Mouse (Mus musculus): ENCODE measurements around the gene Mas1. TPM values are rescaled to one million over a fixed set of nuclear protein-coding genes. Genes with fewer than 3 reads are reported as not detected.

The Mas1 gene
- polyA plus RNA-seq, 1 experiment from 2014 or later, result 0.18 TPM

GRCm38 (mm10) chr17:12810103-12810972 is 57.6 kb downstream of the Mas1 start:
- H3K4me2 ChIP-seq (ENCODE audit: low read depth, low read length), result no peak overlapping the region
- no peaks in the 10 kb centered on the region for H3K36me3 ChIP-seq (replicated peaks; ENCODE audit: control insufficient read depth, insufficient read depth, low read depth, low read length)
- no peak overlapping the region for H3K4me3 ChIP-seq (ENCODE audit: low read depth, low read length)
- 29% methylated on average over 14 of the region's 14 CpGs for WGBS
- no peaks in the 10 kb centered on the region for H3K4me1 ChIP-seq (ENCODE audit: control insufficient read depth, insufficient read depth, low read length)
- peak; percentile 92 for DNase-seq (ENCODE audit: low spot score)
- H3K27ac ChIP-seq (replicated peaks; ENCODE audit: low read depth, low read length), result no peak overlapping the region; the same call in 1 of the 2 replicates
- H3K9me3 ChIP-seq (replicated peaks; ENCODE audit: control insufficient read depth, low read length), result no peaks in the 10 kb centered on the region
- ATAC-seq (replicated peaks; ENCODE audit: insufficient number of reproducible peaks, low FRiP score, low TSS enrichment, low read depth), result peak; percentile 83
- peak overlapping the region; percentile 50 for H3K9ac ChIP-seq (replicated peaks; ENCODE audit: low read length)
- H3K27me3 ChIP-seq (ENCODE audit: control insufficient read depth, insufficient read depth, low read length), result no peaks in the 10 kb centered on the region

GRCm38 (mm10) chr17:12808851-12809250 is 59.1 kb downstream of the Mas1 start:
- no peaks in the 10 kb centered on the region for H3K4me1 ChIP-seq (ENCODE audit: control insufficient read depth, insufficient read depth, low read length)
- H3K4me2 ChIP-seq (ENCODE audit: low read depth, low read length), result no peak overlapping the region
- no peak overlapping the region for H3K4me3 ChIP-seq (ENCODE audit: low read depth, low read length)
- H3K9me3 ChIP-seq (replicated peaks; ENCODE audit: control insufficient read depth, low read length), result no peaks in the 10 kb centered on the region
- H3K27ac ChIP-seq (replicated peaks; ENCODE audit: low read depth, low read length), result no peak overlapping the region
- no peak overlapping the region for H3K9ac ChIP-seq (replicated peaks; ENCODE audit: low read length)
- 90% methylated on average over 6 of the region's 6 CpGs for WGBS
- DNase-seq (ENCODE audit: low spot score) (no peak), ATAC-seq (replicated peaks; ENCODE audit: insufficient number of reproducible peaks, low FRiP score, low TSS enrichment, low read depth) (no peak)
- no peaks in the 10 kb centered on the region for H3K36me3 ChIP-seq (replicated peaks; ENCODE audit: control insufficient read depth, insufficient read depth, low read depth, low read length)
- no peaks in the 10 kb centered on the region for H3K27me3 ChIP-seq (ENCODE audit: control insufficient read depth, insufficient read depth, low read length)

GRCm38 (mm10) chr17:12804584-12805445 is 63.1 kb downstream of the Mas1 start:
- Histone ChIP-seq H3K4me2 (ENCODE audit: low read depth, low read length) (no peak overlapping the region), H3K4me3 (ENCODE audit: low read depth, low read length) (no peak overlapping the region), H3K27me3 (ENCODE audit: control insufficient read depth, insufficient read depth, low read length) (no peaks in the 10 kb centered on the region), H3K9ac (replicated peaks; ENCODE audit: low read length) (no peak overlapping the region), H3K9me3 (replicated peaks; ENCODE audit: control insufficient read depth, low read length) (no peaks in the 10 kb centered on the region), H3K27ac (replicated peaks; ENCODE audit: low read depth, low read length) (no peak overlapping the region), H3K4me1 (ENCODE audit: control insufficient read depth, insufficient read depth, low read length) (no peaks in the 10 kb centered on the region), H3K36me3 (replicated peaks; ENCODE audit: control insufficient read depth, insufficient read depth, low read depth, low read length) (no peaks in the 10 kb centered on the region)
- ATAC-seq (replicated peaks; ENCODE audit: insufficient number of reproducible peaks, low FRiP score, low TSS enrichment, low read depth) (no peak), DNase-seq (ENCODE audit: low spot score) (no peak)

GRCm38 (mm10) chr17:12801861-12802540 is 65.9 kb downstream of the Mas1 start:
- WGBS, result 56% methylated on average over 9 of the region's 9 CpGs
- no peak overlapping the region for H3K27ac ChIP-seq (replicated peaks; ENCODE audit: low read depth, low read length)
- peak; percentile 20 for DNase-seq (ENCODE audit: low spot score)

GRCm38 (mm10) chr17:12799368-12800275 is 68.3 kb downstream of the Mas1 start:
- ATAC-seq (replicated peaks; ENCODE audit: insufficient number of reproducible peaks, low FRiP score, low TSS enrichment, low read depth), result no peak
- H3K9ac ChIP-seq (replicated peaks; ENCODE audit: low read length), result no peak overlapping the region
- no peaks in the 10 kb centered on the region for H3K36me3 ChIP-seq (replicated peaks; ENCODE audit: control insufficient read depth, insufficient read depth, low read depth, low read length)
- no peak overlapping the region for H3K4me3 ChIP-seq (ENCODE audit: low read depth, low read length)
- no peaks in the 10 kb centered on the region for H3K4me1 ChIP-seq (ENCODE audit: control insufficient read depth, insufficient read depth, low read length)
- no peaks in the 10 kb centered on the region for H3K27me3 ChIP-seq (ENCODE audit: control insufficient read depth, insufficient read depth, low read length)
- H3K9me3 ChIP-seq (replicated peaks; ENCODE audit: control insufficient read depth, low read length), result no peaks in the 10 kb centered on the region
- H3K27ac ChIP-seq (replicated peaks; ENCODE audit: low read depth, low read length), result no peak overlapping the region
- DNase-seq (ENCODE audit: low spot score), result no peak
- no peak overlapping the region for H3K4me2 ChIP-seq (ENCODE audit: low read depth, low read length)
- 91% methylated on average over 12 of the region's 12 CpGs for WGBS

More at GRCm38 (mm10) chr17:12801861-12802540, 65.9 kb downstream of the Mas1 start:
- Histone ChIP-seq H3K4me2 (ENCODE audit: low read depth, low read length) (no peak overlapping the region), H3K9me3 (replicated peaks; ENCODE audit: control insufficient read depth, low read length) (no peaks in the 10 kb centered on the region), H3K36me3 (replicated peaks; ENCODE audit: control insufficient read depth, insufficient read depth, low read depth, low read length) (no peaks in the 10 kb centered on the region), H3K27me3 (ENCODE audit: control insufficient read depth, insufficient read depth, low read length) (no peaks in the 10 kb centered on the region), H3K4me1 (ENCODE audit: control insufficient read depth, insufficient read depth, low read length) (no peaks in the 10 kb centered on the region), H3K9ac (replicated peaks; ENCODE audit: low read length) (no peak overlapping the region), H3K4me3 (ENCODE audit: low read depth, low read length) (no peak overlapping the region)
- ATAC-seq (replicated peaks; ENCODE audit: insufficient number of reproducible peaks, low FRiP score, low TSS enrichment, low read depth), result no peak

- no peaks in the 10 kb centered on the region for H3K36me3 ChIP-seq (replicated peaks; ENCODE audit: control insufficient read depth, insufficient read depth, low read depth, low read length)
- WGBS, result 87% methylated on average over 3 of the region's 3 CpGs
- peaks cover 3% of the 10 kb centered on the region for H3K4me1 ChIP-seq (ENCODE audit: control insufficient read depth, insufficient read depth, low read length)
- no peak for DNase-seq (ENCODE audit: low spot score)
- H3K27ac ChIP-seq (replicated peaks; ENCODE audit: low read depth, low read length), result no peak overlapping the region
- H3K4me3 ChIP-seq (ENCODE audit: low read depth, low read length), result no peak overlapping the region
- H3K9ac ChIP-seq (replicated peaks; ENCODE audit: low read length), result no peak overlapping the region
- H3K27me3 ChIP-seq (ENCODE audit: control insufficient read depth, insufficient read depth, low read length), result no peaks in the 10 kb centered on the region
- no peaks in the 10 kb centered on the region for H3K9me3 ChIP-seq (replicated peaks; ENCODE audit: control insufficient read depth, low read length)
- ATAC-seq (replicated peaks; ENCODE audit: insufficient number of reproducible peaks, low FRiP score, low TSS enrichment, low read depth), result no peak
- no peak overlapping the region for H3K4me2 ChIP-seq (ENCODE audit: low read depth, low read length)
These were observed 69.4 kb downstream of the Mas1 start for GRCm38 (mm10) chr17:12798571-12798970.

GRCm38 (mm10) chr17:12797427-12798029 is 70.4 kb downstream of the Mas1 start:
- peaks cover 3% of the 10 kb centered on the region for H3K4me1 ChIP-seq (ENCODE audit: control insufficient read depth, insufficient read depth, low read length)
- ATAC-seq (replicated peaks; ENCODE audit: insufficient number of reproducible peaks, low FRiP score, low TSS enrichment, low read depth), result no peak

More at GRCm38 (mm10) chr17:12797427-12798029, 70.4 kb downstream of the Mas1 start:
- H3K36me3 ChIP-seq (replicated peaks; ENCODE audit: control insufficient read depth, insufficient read depth, low read depth, low read length), result no peaks in the 10 kb centered on the region
- H3K27me3 ChIP-seq (ENCODE audit: control insufficient read depth, insufficient read depth, low read length), result no peaks in the 10 kb centered on the region
- DNase-seq (ENCODE audit: low spot score), result no peak
- WGBS, result 72% methylated on average over 3 of the region's 3 CpGs
- H3K4me2 ChIP-seq (ENCODE audit: low read depth, low read length), result no peak overlapping the region
- no peak overlapping the region for H3K9ac ChIP-seq (replicated peaks; ENCODE audit: low read length)
- H3K27ac ChIP-seq (replicated peaks; ENCODE audit: low read depth, low read length), result no peak overlapping the region
- no peaks in the 10 kb centered on the region for H3K9me3 ChIP-seq (replicated peaks; ENCODE audit: control insufficient read depth, low read length)
- no peak overlapping the region for H3K4me3 ChIP-seq (ENCODE audit: low read depth, low read length)
